Mouse (Mus musculus) liver, postnatal 0 days (tissue): ENCODE measurements around the gene Nol11. TPM values are rescaled to one million over a fixed set of nuclear protein-coding genes. Genes with fewer than 3 reads are reported as not detected.
A peak's percentile ranks its signal among the peaks of the same experiment; 100 is the strongest.
"Not testable (repeated sequence)": the region's sequence is repeated elsewhere in the genome, so short reads cannot be mapped to it uniquely, and the experiment has no call there.

ENCODE experiments used
- ATAC-seq: fragments of 200-750 bp; cut with Nextera tagmentation; 2 replicates; pipeline ENCODE4 v1.8.0; 2017; ENCODE audit warnings: mild to moderate bottlenecking, moderate library complexity
- DNase-seq: peaks from one replicate; pipeline ENCODE4 v3.0.0-alpha.2; 2016
- H3K27ac ChIP-seq: fragments of 300-500 bp; sonication (generic); 2 replicates; pipeline ENCODE4 v1.5.1; 2014; ENCODE audit warnings: antibody characterized with exemption, moderate library complexity, mild to moderate bottlenecking, low read depth
- H3K27me3 ChIP-seq: fragments of 300-500 bp; sonication (generic); 2 replicates; pipeline ENCODE4 v1.6.1; 2014; ENCODE audit warnings: low read length, control low read depth, mixed read lengths; ENCODE audit not compliant: insufficient read depth
- H3K36me3 ChIP-seq: fragments of 300-500 bp; sonication (generic); replicated peaks from 2 replicates; pipeline ENCODE4 v1.6.1; 2014; ENCODE audit warnings: mild to moderate bottlenecking, control low read depth, low read length, moderate library complexity, mixed read lengths; ENCODE audit not compliant: insufficient read depth
- H3K4me1 ChIP-seq: fragments of 300-500 bp; sonication (generic); 2 replicates; pipeline ENCODE4 v1.6.1; 2014; ENCODE audit warnings: antibody characterized with exemption, mild to moderate bottlenecking, control low read depth; ENCODE audit not compliant: insufficient read depth
- H3K4me2 ChIP-seq: fragments of 300-500 bp; sonication (generic); 2 replicates; pipeline ENCODE4 v1.6.1; 2014; ENCODE audit warnings: low read depth, mild to moderate bottlenecking, low read length, moderate library complexity, mixed read lengths
- H3K4me3 ChIP-seq: fragments of 300-500 bp; sonication (generic); 2 replicates; pipeline ENCODE4 v1.5.1; 2014; ENCODE audit warnings: low read depth, low read length
- H3K9ac ChIP-seq: fragments of 300-500 bp; sonication (generic); replicated peaks from 2 replicates; pipeline ENCODE4 v1.6.1; 2014; ENCODE audit warnings: mild to moderate bottlenecking, moderate library complexity
- H3K9me3 ChIP-seq: fragments of 300-500 bp; sonication (generic); 2 replicates; pipeline ENCODE4 v1.6.1; 2016; ENCODE audit warnings: mild to moderate bottlenecking, control low read depth, low read length, mixed read lengths
- CTCF ChIP-seq: sonication (generic); IDR thresholded peaks from 2 replicates; pipeline ENCODE4 v1.5.1; 2016; ENCODE audit warnings: antibody characterized with exemption, low read depth
- EP300 ChIP-seq: IDR thresholded peaks from 2 replicates; pipeline ENCODE4 v1.6.1; 2016; ENCODE audit warnings: antibody characterized with exemption, low read depth, mild to moderate bottlenecking
- WGBS: fragments of 180-500 bp; shearing (Covaris S2); extraction: QIAGEN DNeasy Blood & Tissue Kit; methylation state at CpG from one replicate; pipeline ENCODE4 v1.1.7; 2014; ENCODE audit not compliant: insufficient replicate concordance; 5-methylcytosine and 5-hydroxymethylcytosine counted together
- polyA plus RNA-seq: library from polyadenylated mRNA; unstranded; fragments of >200 nt; fragmentation: Nextera tagmentation; extraction: Ambion mirVana; gene quantifications from 2 replicates; pipeline ENCODE4 v1.2.1, GENCODE M21; 2015

The Nol11 gene
- polyA plus RNA-seq, 1 experiment from 2014 or later, result 11.7 TPM

DNA sequence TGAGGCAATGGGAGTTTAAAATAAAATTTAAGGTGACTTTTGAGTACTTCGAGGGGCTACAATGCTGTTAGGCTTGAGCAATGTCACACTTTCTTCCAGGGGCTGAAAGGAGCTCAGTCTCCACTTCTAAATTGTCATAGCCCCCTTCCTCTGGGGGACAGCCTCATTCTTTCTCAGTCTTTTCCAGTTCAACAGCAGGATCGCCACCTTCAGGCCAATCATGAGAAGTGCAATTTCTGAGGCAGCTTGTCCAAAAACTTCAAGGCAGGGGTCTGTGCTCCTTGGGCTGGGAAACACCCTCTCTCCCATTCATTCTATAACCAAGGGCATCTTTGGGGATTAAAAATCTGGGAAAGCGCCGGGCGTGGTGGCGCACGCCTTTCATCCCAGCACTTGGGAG lies 37.4 kb downstream of the Nol11 start:
- WGBS, result 78% methylated on average over 7 of the region's 7 CpGs
- H3K27ac ChIP-seq, result no peak overlapping the region
- H3K4me2 ChIP-seq, result no peak overlapping the region
- no peaks in the 10 kb centered on the region for H3K4me1 ChIP-seq
- ATAC-seq, result no peak
- H3K36me3 ChIP-seq, result no peaks in the 10 kb centered on the region
- TF ChIP-seq EP300, result no peak
- peak; percentile 65 for TF ChIP-seq CTCF
- H3K4me3 ChIP-seq, result no peak overlapping the region
- H3K27me3 ChIP-seq, result no peaks in the 10 kb centered on the region
- H3K9me3 ChIP-seq, result no peaks in the 10 kb centered on the region
- no peak overlapping the region for H3K9ac ChIP-seq
- no peak for DNase-seq

GRCm38 (mm10) chr11:107143956-107144355 lies 45.2 kb downstream of the Nol11 start:
- H3K27me3 ChIP-seq, ATAC-seq, DNase-seq, H3K4me3 ChIP-seq, H3K4me2 ChIP-seq, H3K4me1 ChIP-seq, H3K27ac ChIP-seq, H3K36me3 ChIP-seq, H3K9me3 ChIP-seq, H3K9ac ChIP-seq: not testable (repeated sequence)
- 87% methylated on average over 11 of the region's 11 CpGs for WGBS

GRCm38 (mm10) chr11:107142382-107142781 lies 46.8 kb downstream of the Nol11 start:
- H3K27ac ChIP-seq, result no peak overlapping the region

GRCm38 (mm10) chr11:107140756-107141155 lies 48.4 kb downstream of the Nol11 start:
- no peak for TF ChIP-seq EP300
- H3K36me3 ChIP-seq, result no peaks in the 10 kb centered on the region
- DNase-seq (no peak), ATAC-seq (no peak)
- 22% methylated on average over 6 of the region's 6 CpGs for WGBS
- H3K4me2 ChIP-seq, result no peak overlapping the region
- no peaks in the 10 kb centered on the region for H3K9me3 ChIP-seq
- no peak overlapping the region for H3K9ac ChIP-seq
- no peak overlapping the region for H3K4me3 ChIP-seq
- H3K27ac ChIP-seq, result 0 out of 2 replicates have a peak overlapping the region, but pooled peaks have one; percentile 12
- H3K4me1 ChIP-seq, result no peaks in the 10 kb centered on the region
- no peaks in the 10 kb centered on the region for H3K27me3 ChIP-seq

More at GRCm38 (mm10) chr11:107142382-107142781, 46.8 kb downstream of the Nol11 start:
- 51% methylated on average over 2 of the region's 2 CpGs for WGBS
- Histone ChIP-seq H3K4me2 (no peak overlapping the region), H3K9ac (no peak overlapping the region), H3K36me3 (no peaks in the 10 kb centered on the region), H3K27me3 (no peaks in the 10 kb centered on the region), H3K9me3 (no peaks in the 10 kb centered on the region), H3K4me3 (no peak overlapping the region), H3K4me1 (no peaks in the 10 kb centered on the region)
- ATAC-seq (peak; percentile 68; the same call in 1 of the 2 replicates), DNase-seq (no peak)
- TF ChIP-seq EP300, result no peak
- no peak for TF ChIP-seq CTCF

DNA sequence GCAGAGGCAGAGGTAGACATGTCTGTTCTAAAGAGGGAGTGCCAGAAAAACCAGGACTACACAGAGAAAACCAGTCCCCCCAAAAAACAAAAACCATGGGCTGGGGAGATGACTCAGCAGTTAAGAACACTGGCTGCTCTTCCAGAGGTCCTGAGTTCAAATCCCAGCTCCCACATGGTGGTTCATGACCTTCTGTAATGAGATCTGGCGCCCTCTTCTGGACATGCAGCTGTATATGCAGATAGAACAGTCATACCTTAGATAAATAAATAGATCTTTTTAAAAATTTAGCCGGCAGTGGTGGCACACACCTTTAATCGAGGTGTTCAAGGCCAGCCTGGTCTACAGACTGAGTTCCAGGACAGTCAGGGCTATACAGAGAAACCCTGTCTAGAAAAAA lies 50.5 kb downstream of the Nol11 start:
- peak; percentile 55 for TF ChIP-seq CTCF
- no peak for TF ChIP-seq EP300
- Histone ChIP-seq H3K9me3 (no peaks in the 10 kb centered on the region), H3K4me1 (no peaks in the 10 kb centered on the region), H3K4me3 (no peak overlapping the region), H3K9ac (no peak overlapping the region), H3K27ac (no peak overlapping the region), H3K36me3 (no peaks in the 10 kb centered on the region), H3K4me2 (no peak overlapping the region), H3K27me3 (no peaks in the 10 kb centered on the region)
- DNase-seq (peak; percentile 43), ATAC-seq (no peak)
- WGBS, result 58% methylated on average over 3 of the region's 3 CpGs

DNA sequence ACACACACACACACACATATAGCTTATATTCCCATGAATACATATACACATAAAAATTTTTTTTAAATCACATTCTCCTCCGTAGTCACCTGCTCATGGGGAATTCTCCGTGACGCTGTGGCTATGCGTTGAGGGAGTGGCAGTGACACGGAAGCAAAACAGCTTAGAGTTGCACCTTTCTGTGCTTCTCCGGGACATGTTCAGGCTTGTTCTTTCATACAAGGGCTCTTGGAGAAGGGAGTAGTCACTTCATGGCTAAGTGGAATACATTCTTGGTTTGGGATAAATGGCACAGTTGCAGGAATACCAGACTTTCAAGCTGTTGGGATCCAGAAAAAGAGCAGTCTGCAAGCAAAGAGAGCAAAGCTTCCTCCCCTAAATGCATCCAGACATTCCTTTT lies 51.6 kb downstream of the Nol11 start:
- Histone ChIP-seq H3K27me3 (no peaks in the 10 kb centered on the region), H3K36me3 (no peaks in the 10 kb centered on the region), H3K27ac (no peak overlapping the region), H3K9me3 (no peaks in the 10 kb centered on the region), H3K4me3 (no peak overlapping the region), H3K4me2 (no peak overlapping the region), H3K9ac (no peak overlapping the region), H3K4me1 (peaks cover 2% of the 10 kb centered on the region)
- no peak for ATAC-seq
- 92% methylated on average over 6 of the region's 6 CpGs for WGBS
- no peak for TF ChIP-seq EP300
- TF ChIP-seq CTCF, result no peak
- DNase-seq, result no peak

GRCm38 (mm10) chr11:107136458-107136857 lies 52.7 kb downstream of the Nol11 start:
- H3K4me3 ChIP-seq, H3K27ac ChIP-seq, H3K27me3 ChIP-seq, H3K36me3 ChIP-seq, H3K4me1 ChIP-seq, ATAC-seq, H3K4me2 ChIP-seq, DNase-seq, H3K9ac ChIP-seq, H3K9me3 ChIP-seq: not testable (repeated sequence)
- WGBS, result 85% methylated on average over 10 of the region's 10 CpGs
